Mouse (Mus musculus) midbrain, embryonic 16.5 days (tissue): ENCODE measurements around the gene Atp8a1. TPM values are rescaled to one million over a fixed set of nuclear protein-coding genes. Genes with fewer than 3 reads are reported as not detected.

ENCODE experiments used
- ATAC-seq: fragments of 200-750 bp; cut with Nextera tagmentation; 2 replicates; pipeline ENCODE4 v1.8.0; 2017; ENCODE audit warnings: moderate TSS enrichment
- H3K27ac ChIP-seq: fragments of 300-500 bp; sonication (generic); 2 replicates; pipeline ENCODE4 v1.5.1; 2014; ENCODE audit warnings: mild to moderate bottlenecking, low read length, mixed read lengths
- H3K27me3 ChIP-seq: fragments of 300-500 bp; sonication (generic); 2 replicates; pipeline ENCODE4 v1.6.1; 2014; ENCODE audit warnings: low read depth, low read length, mixed read lengths; ENCODE audit not compliant: control insufficient read depth, insufficient read depth
- H3K36me3 ChIP-seq: fragments of 300-500 bp; sonication (generic); 2 replicates; pipeline ENCODE4 v1.6.1; 2014; ENCODE audit warnings: mild to moderate bottlenecking, low read length, moderate library complexity, mixed read lengths; ENCODE audit not compliant: control insufficient read depth, insufficient read depth
- H3K4me1 ChIP-seq: fragments of 300-500 bp; sonication (generic); 2 replicates; pipeline ENCODE4 v1.6.1; 2014; ENCODE audit warnings: mild to moderate bottlenecking, low read length, mixed read lengths; ENCODE audit not compliant: control insufficient read depth, insufficient read depth
- H3K4me2 ChIP-seq: fragments of 300-500 bp; sonication (generic); 2 replicates; pipeline ENCODE4 v1.6.1; 2014; ENCODE audit warnings: mild to moderate bottlenecking, low read length, mixed read lengths
- H3K4me3 ChIP-seq: fragments of 300-500 bp; sonication (generic); 2 replicates; pipeline ENCODE4 v1.5.1; 2014; ENCODE audit warnings: low read depth, mild to moderate bottlenecking, low read length, moderate library complexity, mixed read lengths
- H3K9ac ChIP-seq: fragments of 300-500 bp; sonication (generic); 2 replicates; pipeline ENCODE4 v1.6.1; 2014; ENCODE audit warnings: low read depth, low read length, mixed read lengths
- H3K9me3 ChIP-seq: fragments of 300-500 bp; sonication (generic); replicated peaks from 2 replicates; pipeline ENCODE4 v1.6.1; 2014; ENCODE audit warnings: mild to moderate bottlenecking, low read length, mixed read lengths; ENCODE audit not compliant: control insufficient read depth, poor library complexity, severe bottlenecking
- WGBS: fragments of 180-500 bp; shearing (Covaris S2); extraction: QIAGEN DNeasy Blood & Tissue Kit; methylation state at CpG from one replicate; pipeline ENCODE4 v1.1.7; 2014; 5-methylcytosine and 5-hydroxymethylcytosine counted together
- polyA plus RNA-seq: library from polyadenylated mRNA; unstranded; fragments of >200 nt; fragmentation: Nextera tagmentation; extraction: Ambion mirVana; gene quantifications from 2 replicates; pipeline ENCODE4 v1.2.1, GENCODE M21; 2015

Gene Atp8a1
- polyA plus RNA-seq, 1 experiment from 2014 or later: 53.6 TPM

GRCm38 (mm10) chr5:67798348-67798747 is 48.9 kb downstream of the Atp8a1 start:
- 60% methylated on average over 4 of the region's 4 CpGs for WGBS

GRCm38 (mm10) chr5:67797006-67797958 is 50.0 kb downstream of the Atp8a1 start:
- 0 out of 2 replicates have a peak, but pooled peaks cover 5% of the 10 kb centered on the region for H3K4me1 ChIP-seq
- H3K27ac ChIP-seq: no peak overlapping the region
- H3K4me2 ChIP-seq: no peak overlapping the region
- no peaks in the 10 kb centered on the region for H3K27me3 ChIP-seq
- ATAC-seq: peak; percentile 23; the same call in 1 of the 2 replicates
- no peaks in the 10 kb centered on the region for H3K9me3 ChIP-seq
- WGBS: 53% methylated on average over 14 of the region's 14 CpGs
- no peak overlapping the region for H3K4me3 ChIP-seq
- no peaks in the 10 kb centered on the region for H3K36me3 ChIP-seq
- no peak overlapping the region for H3K9ac ChIP-seq

More at GRCm38 (mm10) chr5:67798348-67798747, 48.9 kb downstream of the Atp8a1 start:
- H3K4me1 ChIP-seq: 0 out of 2 replicates have a peak, but pooled peaks cover 5% of the 10 kb centered on the region
- ATAC-seq: no peak
- H3K36me3 ChIP-seq: no peaks in the 10 kb centered on the region
- H3K27me3 ChIP-seq: no peaks in the 10 kb centered on the region
- H3K9me3 ChIP-seq: no peaks in the 10 kb centered on the region
- no peak overlapping the region for H3K4me2 ChIP-seq
- H3K4me3 ChIP-seq: no peak overlapping the region
- no peak overlapping the region for H3K27ac ChIP-seq
- H3K9ac ChIP-seq: no peak overlapping the region

- Histone ChIP-seq H3K9ac (no peak overlapping the region), H3K27ac (no peak overlapping the region), H3K27me3 (no peaks in the 10 kb centered on the region), H3K36me3 (no peaks in the 10 kb centered on the region), H3K4me1 (0 out of 2 replicates have a peak, but pooled peaks cover 5% of the 10 kb centered on the region), H3K9me3 (no peaks in the 10 kb centered on the region), H3K4me3 (no peak overlapping the region), H3K4me2 (no peak overlapping the region)
- ATAC-seq: no peak
- 85% methylated on average over 10 of the region's 10 CpGs for WGBS
Observed at GRCm38 (mm10) chr5:67794129-67794800, 53.0 kb downstream of the Atp8a1 start.

- H3K27ac ChIP-seq: no peak overlapping the region
- no peak for ATAC-seq
- H3K4me2 ChIP-seq: no peak overlapping the region
- H3K9me3 ChIP-seq: no peaks in the 10 kb centered on the region
- H3K36me3 ChIP-seq: peaks cover 2% of the 10 kb centered on the region; the same call in 1 of the 2 replicates
- H3K4me1 ChIP-seq: peaks cover 4% of the 10 kb centered on the region
- WGBS: 84% methylated on average over 7 of the region's 7 CpGs
- no peak overlapping the region for H3K4me3 ChIP-seq
- H3K9ac ChIP-seq: no peak overlapping the region
- H3K27me3 ChIP-seq: no peaks in the 10 kb centered on the region
Observed at GRCm38 (mm10) chr5:67782775-67783174, 64.5 kb downstream of the Atp8a1 start.

GRCm38 (mm10) chr5:67778026-67778425 is 69.2 kb downstream of the Atp8a1 start:
- H3K9me3 ChIP-seq: no peaks in the 10 kb centered on the region
- peaks cover 6% of the 10 kb centered on the region for H3K36me3 ChIP-seq
- no peak overlapping the region for H3K9ac ChIP-seq
- peak overlapping the region; percentile 28; the same call in 1 of the 2 replicates for H3K4me2 ChIP-seq
- no peaks in the 10 kb centered on the region for H3K27me3 ChIP-seq
- H3K4me3 ChIP-seq: no peak overlapping the region
- 56% methylated on average over 8 of the region's 8 CpGs for WGBS
- H3K27ac ChIP-seq: no peak overlapping the region
- peaks cover 4% of the 10 kb centered on the region for H3K4me1 ChIP-seq
- peak; percentile 89 for ATAC-seq

- no peak for ATAC-seq
- no peak overlapping the region for H3K9ac ChIP-seq
- H3K27ac ChIP-seq: no peak overlapping the region
- H3K4me1 ChIP-seq: peaks cover 4% of the 10 kb centered on the region
- H3K4me2 ChIP-seq: no peak overlapping the region
- no peaks in the 10 kb centered on the region for H3K27me3 ChIP-seq
- peaks cover 6% of the 10 kb centered on the region for H3K36me3 ChIP-seq
- no peaks in the 10 kb centered on the region for H3K9me3 ChIP-seq
- H3K4me3 ChIP-seq: no peak overlapping the region
- WGBS: 93% methylated on average over 2 of the region's 2 CpGs
Observed at GRCm38 (mm10) chr5:67774186-67774585, 73.0 kb downstream of the Atp8a1 start.

- WGBS: 93% methylated on average over 8 of the region's 8 CpGs
- H3K4me2 ChIP-seq: no peak overlapping the region
Observed at GRCm38 (mm10) chr5:67768708-67769107, 78.5 kb downstream of the Atp8a1 start.

GRCm38 (mm10) chr5:67764798-67765197 is 82.4 kb downstream of the Atp8a1 start:
- H3K27me3 ChIP-seq: no peaks in the 10 kb centered on the region
- no peaks in the 10 kb centered on the region for H3K9me3 ChIP-seq
- 94% methylated on average over 3 of the region's 3 CpGs for WGBS
- ATAC-seq: no peak
- no peaks in the 10 kb centered on the region for H3K4me1 ChIP-seq
- no peak overlapping the region for H3K27ac ChIP-seq
- H3K36me3 ChIP-seq: peaks cover 12% of the 10 kb centered on the region
- H3K4me2 ChIP-seq: no peak overlapping the region
- H3K4me3 ChIP-seq: no peak overlapping the region
- no peak overlapping the region for H3K9ac ChIP-seq

More at GRCm38 (mm10) chr5:67768708-67769107, 78.5 kb downstream of the Atp8a1 start:
- no peaks in the 10 kb centered on the region; the same call in none of the 2 replicates for H3K36me3 ChIP-seq
- no peaks in the 10 kb centered on the region for H3K4me1 ChIP-seq
- H3K27ac ChIP-seq: no peak overlapping the region
- no peaks in the 10 kb centered on the region for H3K9me3 ChIP-seq
- no peak overlapping the region for H3K9ac ChIP-seq
- no peak overlapping the region for H3K4me3 ChIP-seq
- no peaks in the 10 kb centered on the region for H3K27me3 ChIP-seq
- no peak for ATAC-seq
